Mouse (Mus musculus) kidney, postnatal 0 days (tissue): ENCODE results near the gene Wnt5a. TPM values are rescaled to one million over a fixed set of nuclear protein-coding genes. Genes with fewer than 3 reads are reported as not detected.

Experiments used
- ATAC-seq: fragments of 200-750 bp; cut with Nextera tagmentation; replicated peaks from 2 replicates; pipeline ENCODE4 v1.8.0; 2017; ENCODE audit warnings: low read depth, moderate number of reproducible peaks, moderate TSS enrichment, moderate library complexity; ENCODE audit not compliant: low FRiP score
- DNase-seq: peaks from one replicate; pipeline ENCODE4 v3.0.0-alpha.2; 2016; ENCODE audit warnings: low spot score
- H3K27ac ChIP-seq: fragments of 300-500 bp; sonication (generic); 2 replicates; pipeline ENCODE4 v1.5.1; 2014; ENCODE audit warnings: mild to moderate bottlenecking
- H3K27me3 ChIP-seq: fragments of 300-500 bp; sonication (generic); 2 replicates; pipeline ENCODE4 v1.6.1; 2014; ENCODE audit warnings: low read length, mixed read lengths; ENCODE audit not compliant: insufficient read depth
- H3K36me3 ChIP-seq: fragments of 300-500 bp; sonication (generic); 2 replicates; pipeline ENCODE4 v1.6.1; 2014; ENCODE audit warnings: low read length, mixed read lengths; ENCODE audit not compliant: insufficient read depth
- H3K4me1 ChIP-seq: fragments of 300-500 bp; sonication (generic); replicated peaks from 2 replicates; pipeline ENCODE4 v1.6.1; 2014; ENCODE audit warnings: antibody characterized with exemption, low read length, mixed read lengths; ENCODE audit not compliant: insufficient read depth
- H3K4me2 ChIP-seq: fragments of 300-500 bp; sonication (generic); 2 replicates; pipeline ENCODE4 v1.6.1; 2014; ENCODE audit warnings: mild to moderate bottlenecking, low read length, moderate library complexity, mixed read lengths
- H3K4me3 ChIP-seq: fragments of 300-500 bp; sonication (generic); replicated peaks from 2 replicates; pipeline ENCODE4 v1.5.1; 2014; ENCODE audit warnings: low read depth, low read length
- H3K9ac ChIP-seq: fragments of 300-500 bp; sonication (generic); 2 replicates; pipeline ENCODE4 v1.6.1; 2014; ENCODE audit warnings: low read depth, low read length
- H3K9me3 ChIP-seq: fragments of 300-500 bp; sonication (generic); replicated peaks from 2 replicates; pipeline ENCODE4 v1.6.1; 2016; ENCODE audit warnings: low read length, inconsistent platforms, mixed read lengths
- CTCF ChIP-seq: IDR thresholded peaks from 2 replicates; pipeline ENCODE4 v1.5.1; 2016; ENCODE audit warnings: antibody characterized with exemption, low read depth, mild to moderate bottlenecking, moderate library complexity
- WGBS: fragments of 180-500 bp; shearing (Covaris S2); extraction: QIAGEN DNeasy Blood & Tissue Kit; methylation state at CpG from one replicate; pipeline ENCODE4 v1.1.7; 2014; 5-methylcytosine and 5-hydroxymethylcytosine counted together
- polyA plus RNA-seq: library from polyadenylated mRNA; unstranded; fragments of >200 nt; fragmentation: Nextera tagmentation; extraction: Ambion mirVana; gene quantifications from 2 replicates; pipeline ENCODE4 v1.2.1, GENCODE M21; 2015

The Wnt5a gene
- polyA plus RNA-seq, 1 experiment from 2014 or later: 23.3 TPM

DNA sequence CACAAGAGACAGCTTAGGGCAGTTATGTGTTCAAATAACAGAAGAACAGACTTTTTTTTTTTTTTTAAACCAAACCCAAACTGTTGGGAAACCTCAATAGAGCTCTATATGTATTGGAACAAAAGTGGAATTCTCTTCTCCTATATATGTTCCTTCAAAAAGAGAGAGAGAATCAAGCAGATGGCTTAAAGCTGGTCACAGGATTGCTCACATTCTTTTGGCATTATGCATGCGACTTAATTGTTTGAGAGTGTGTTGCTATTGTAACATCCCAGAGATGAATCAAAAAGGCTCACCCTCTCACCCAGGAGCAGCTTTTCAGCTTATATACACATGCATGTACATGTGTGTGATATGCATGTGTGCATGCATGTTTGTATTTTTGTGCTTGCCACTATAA is 21.0 kb downstream of the Wnt5a start:
- Histone ChIP-seq H3K4me3 (no peak overlapping the region), H3K27me3 (no peaks in the 10 kb centered on the region), H3K9me3 (no peaks in the 10 kb centered on the region), H3K9ac (no peak overlapping the region), H3K4me2 (no peak overlapping the region), H3K4me1 (no peaks in the 10 kb centered on the region), H3K27ac (no peak overlapping the region), H3K36me3 (0 out of 2 replicates have a peak, but pooled peaks cover 7% of the 10 kb centered on the region)
- no peak for TF ChIP-seq CTCF
- ATAC-seq: no peak
- 77% methylated on average over 1 of the region's 1 CpGs for WGBS
- no peak for DNase-seq

DNA sequence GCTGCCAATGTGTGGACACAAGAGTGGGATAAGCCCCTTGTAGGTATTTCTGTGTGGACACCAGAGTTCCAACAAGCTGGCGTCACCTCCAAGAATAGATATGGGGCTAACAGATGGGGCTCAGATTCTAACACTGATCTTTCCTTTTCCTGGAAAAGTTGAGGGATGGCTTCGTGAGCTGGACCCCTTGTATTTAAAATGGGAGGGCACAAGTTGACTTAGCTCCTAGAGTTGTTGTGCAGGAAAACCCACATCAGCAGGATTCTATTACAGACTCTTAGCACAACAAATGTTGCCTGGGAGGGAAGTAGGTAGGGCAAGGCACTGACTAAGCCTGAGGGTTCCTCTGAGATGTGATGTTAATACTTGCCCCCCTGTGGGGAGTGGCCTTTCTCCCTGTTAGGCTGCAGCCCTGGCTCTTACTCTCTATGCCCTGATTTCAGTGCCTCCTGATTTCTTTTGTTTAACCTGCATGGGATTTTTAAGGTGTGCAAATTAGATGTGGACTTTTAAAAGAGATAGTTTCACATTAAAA is 23.7 kb downstream of the Wnt5a start:
- ATAC-seq: no peak
- WGBS: 83% methylated on average over 2 of the region's 2 CpGs

DNA sequence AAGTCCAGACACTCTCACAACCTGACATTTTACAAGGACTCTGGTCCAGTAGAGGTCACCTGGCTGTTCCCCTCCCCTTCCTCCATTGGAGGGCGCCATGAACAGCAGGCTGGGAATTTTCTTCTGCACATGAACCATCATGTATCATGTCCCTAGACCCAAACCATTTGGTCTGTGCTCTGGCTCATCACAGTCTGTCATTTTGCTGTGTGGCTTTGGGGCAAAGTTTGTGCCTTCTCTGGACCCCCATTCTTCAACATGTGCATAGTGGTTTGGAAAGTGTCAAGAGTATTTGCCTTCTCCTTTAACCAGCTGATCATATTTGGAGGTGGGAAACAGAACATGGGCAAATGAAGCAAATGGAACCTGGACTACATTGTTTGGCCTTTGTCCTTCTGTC is 27.0 kb downstream of the Wnt5a start:
- WGBS: 54% methylated on average over 1 of the region's 1 CpGs
- Histone ChIP-seq H3K4me3 (no peak overlapping the region), H3K4me1 (no peaks in the 10 kb centered on the region), H3K4me2 (no peak overlapping the region), H3K9ac (no peak overlapping the region), H3K27ac (no peak overlapping the region), H3K27me3 (no peaks in the 10 kb centered on the region; the same call in 1 of the 2 replicates), H3K9me3 (no peaks in the 10 kb centered on the region), H3K36me3 (no peaks in the 10 kb centered on the region)
- peak; percentile 30; the same call in 1 of the 2 replicates for TF ChIP-seq CTCF
- DNase-seq (no peak), ATAC-seq (no peak)

More for the DNA sequence above, 23.7 kb downstream of the Wnt5a start:
- no peaks in the 10 kb centered on the region for H3K4me1 ChIP-seq
- H3K4me2 ChIP-seq: no peak overlapping the region
- DNase-seq: no peak
- H3K36me3 ChIP-seq: no peaks in the 10 kb centered on the region
- no peak overlapping the region for H3K4me3 ChIP-seq
- H3K9me3 ChIP-seq: no peaks in the 10 kb centered on the region
- no peak for TF ChIP-seq CTCF
- H3K9ac ChIP-seq: no peak overlapping the region
- H3K27ac ChIP-seq: no peak overlapping the region
- no peaks in the 10 kb centered on the region; the same call in 1 of the 2 replicates for H3K27me3 ChIP-seq

DNA sequence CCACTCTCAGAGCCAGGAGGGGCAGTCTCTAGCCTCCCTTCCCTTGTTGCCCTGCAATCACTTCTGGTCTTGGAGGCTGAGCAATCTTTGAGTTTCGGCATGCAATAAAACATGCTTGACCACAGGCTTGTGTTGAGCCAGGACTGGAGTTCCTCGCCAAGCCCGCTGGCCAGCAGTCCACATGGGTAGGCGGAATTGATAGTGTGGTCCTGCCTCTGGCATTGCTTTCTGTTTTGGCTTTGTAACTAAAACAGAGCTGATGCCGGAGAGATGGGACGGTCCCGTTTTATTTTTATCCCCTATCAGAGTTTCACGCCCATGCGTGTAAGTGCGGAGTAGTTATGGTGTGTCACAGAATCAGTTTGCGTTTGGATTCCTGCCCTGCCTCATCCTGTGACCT is 28.4 kb downstream of the Wnt5a start:
- H3K4me1 ChIP-seq: no peaks in the 10 kb centered on the region
- TF ChIP-seq CTCF: no peak
- H3K27me3 ChIP-seq: no peaks in the 10 kb centered on the region; the same call in 1 of the 2 replicates
- no peak overlapping the region for H3K4me2 ChIP-seq
- 68% methylated on average over 11 of the region's 11 CpGs for WGBS
- no peaks in the 10 kb centered on the region for H3K9me3 ChIP-seq
- H3K9ac ChIP-seq: no peak overlapping the region
- H3K27ac ChIP-seq: no peak overlapping the region
- H3K36me3 ChIP-seq: no peaks in the 10 kb centered on the region
- H3K4me3 ChIP-seq: no peak overlapping the region
- ATAC-seq (no peak), DNase-seq (no peak)

DNA sequence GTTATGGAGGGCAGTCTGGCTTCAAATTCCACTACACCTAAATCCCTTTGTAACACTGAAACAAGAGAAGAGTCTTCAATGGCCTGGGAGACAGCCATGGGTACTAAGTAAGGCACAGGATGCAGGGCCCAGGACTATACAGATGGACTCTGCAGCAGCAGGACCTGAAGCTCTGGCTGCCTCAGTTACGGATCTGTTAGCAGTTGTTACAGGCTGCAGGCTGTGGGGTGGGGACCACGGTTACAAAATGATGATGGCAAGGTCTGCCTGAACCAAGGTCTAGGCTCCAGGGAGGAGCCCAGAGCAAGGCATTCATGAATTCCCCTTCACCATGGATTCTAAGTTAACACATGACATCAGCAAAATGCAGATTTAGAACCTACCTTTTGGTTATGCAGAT is 29.3 kb downstream of the Wnt5a start:
- H3K4me3 ChIP-seq: no peak overlapping the region
- H3K36me3 ChIP-seq: no peaks in the 10 kb centered on the region
- no peaks in the 10 kb centered on the region for H3K9me3 ChIP-seq
- ATAC-seq (no peak), DNase-seq (no peak)
- no peaks in the 10 kb centered on the region for H3K4me1 ChIP-seq
- no peaks in the 10 kb centered on the region; the same call in 1 of the 2 replicates for H3K27me3 ChIP-seq
- H3K27ac ChIP-seq: no peak overlapping the region
- WGBS: 81% methylated on average over 2 of the region's 2 CpGs
- no peak overlapping the region for H3K9ac ChIP-seq
- no peak for TF ChIP-seq CTCF
- H3K4me2 ChIP-seq: no peak overlapping the region

DNA sequence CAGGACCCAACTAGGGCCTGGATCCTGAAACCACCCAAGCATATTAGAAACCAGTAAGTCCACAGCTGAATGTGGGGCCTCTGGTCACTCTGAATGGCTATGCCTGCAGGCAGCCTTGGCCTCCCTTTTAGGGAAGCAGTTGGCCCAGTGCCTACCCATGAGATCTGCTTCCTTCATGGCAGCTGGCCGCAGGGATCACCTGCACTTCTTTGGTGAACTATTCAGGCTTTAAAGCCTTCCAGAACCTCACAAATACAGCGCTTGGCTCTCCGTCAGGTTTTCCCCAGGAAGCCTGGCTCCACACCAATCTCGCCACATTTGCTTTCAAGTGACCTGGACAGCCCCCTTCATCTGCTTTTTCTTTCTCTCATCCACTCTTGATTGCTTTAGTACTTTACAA is 31.3 kb downstream of the Wnt5a start:
- Histone ChIP-seq H3K9me3 (no peaks in the 10 kb centered on the region), H3K4me2 (no peak overlapping the region), H3K4me1 (no peaks in the 10 kb centered on the region; the same call in 1 of the 2 replicates), H3K9ac (no peak overlapping the region), H3K4me3 (no peak overlapping the region), H3K36me3 (no peaks in the 10 kb centered on the region), H3K27ac (no peak overlapping the region), H3K27me3 (no peaks in the 10 kb centered on the region; the same call in 1 of the 2 replicates)
- ATAC-seq: no peak
- DNase-seq: no peak
- no peak for TF ChIP-seq CTCF
- whole genome bisulfite sequencing: 59% methylated on average over 4 of the region's 4 CpGs

DNA sequence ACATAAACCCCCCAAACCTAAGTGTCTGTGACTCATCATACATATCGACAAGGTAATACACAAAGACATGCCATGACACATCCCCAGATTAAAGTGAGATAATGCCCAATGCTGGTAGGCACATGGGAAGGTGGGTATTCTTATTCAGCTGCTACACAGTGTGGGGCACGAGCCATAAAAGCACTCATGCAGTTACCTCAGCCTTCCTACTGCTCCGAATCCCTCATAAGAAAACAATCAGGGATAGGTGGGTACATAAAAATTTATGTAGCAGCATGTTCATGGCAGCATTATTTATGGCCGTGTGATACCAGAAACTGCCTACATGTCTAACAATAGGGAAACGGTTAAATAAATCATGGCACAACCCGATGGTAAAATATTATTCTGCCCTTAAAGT is 35.0 kb downstream of the Wnt5a start:
- 24% methylated on average over 6 of the region's 6 CpGs for WGBS
- ATAC-seq (no peak; the same call in 1 of the 2 replicates), DNase-seq (peak; percentile 80)
- Histone ChIP-seq H3K36me3 (no peaks in the 10 kb centered on the region), H3K4me2 (no peak overlapping the region), H3K27ac (no peak overlapping the region), H3K4me3 (no peak overlapping the region), H3K4me1 (peaks cover 2% of the 10 kb centered on the region; the same call in 1 of the 2 replicates), H3K27me3 (no peaks in the 10 kb centered on the region; the same call in 1 of the 2 replicates), H3K9me3 (no peaks in the 10 kb centered on the region), H3K9ac (no peak overlapping the region)
- no peak for TF ChIP-seq CTCF
